Mouse (Mus musculus) midbrain, embryonic 14.5 days (tissue): ENCODE results near the gene Xlr5b. TPM values are rescaled to one million over a fixed set of nuclear protein-coding genes. Genes with fewer than 3 reads are reported as not detected.
"Not testable (repeated sequence)": the region's sequence is repeated elsewhere in the genome, so short reads cannot be mapped to it uniquely, and the experiment has no call there.

Source experiments
- ATAC-seq: fragments of 200-750 bp; cut with Nextera tagmentation; 2 replicates; pipeline ENCODE4 v1.8.0; 2017; ENCODE audit warnings: moderate number of reproducible peaks, moderate library complexity; ENCODE audit not compliant: low FRiP score, low TSS enrichment
- DNase-seq: peaks from one replicate; pipeline ENCODE4 v3.0.0-alpha.2; 2015
- H3K27ac ChIP-seq: fragments of 300-500 bp; sonication (generic); replicated peaks from 2 replicates; pipeline ENCODE4 v1.5.1; 2014; ENCODE audit warnings: mild to moderate bottlenecking, low read depth, low read length, moderate library complexity
- H3K27me3 ChIP-seq: fragments of 300-500 bp; sonication (generic); 2 replicates; pipeline ENCODE4 v1.6.1; 2014; ENCODE audit warnings: low read length, control low read depth, mixed read lengths; ENCODE audit not compliant: control insufficient read depth, insufficient read depth
- H3K36me3 ChIP-seq: fragments of 300-500 bp; sonication (generic); 2 replicates; pipeline ENCODE4 v1.6.1; 2014; ENCODE audit warnings: low read length, control low read depth; ENCODE audit not compliant: control insufficient read depth, insufficient read depth
- H3K4me1 ChIP-seq: fragments of 300-500 bp; sonication (generic); 2 replicates; pipeline ENCODE4 v1.6.1; 2014; ENCODE audit warnings: mild to moderate bottlenecking, antibody characterized with exemption, low read length, control low read depth; ENCODE audit not compliant: control insufficient read depth, insufficient read depth
- H3K4me2 ChIP-seq: fragments of 300-500 bp; sonication (generic); 2 replicates; pipeline ENCODE4 v1.6.1; 2014; ENCODE audit warnings: mild to moderate bottlenecking, low read length, moderate library complexity
- H3K4me3 ChIP-seq: fragments of 300-500 bp; sonication (generic); replicated peaks from 2 replicates; pipeline ENCODE4 v1.5.1; 2014; ENCODE audit warnings: low read depth, low read length
- H3K9ac ChIP-seq: fragments of 300-500 bp; sonication (generic); replicated peaks from 2 replicates; pipeline ENCODE4 v1.6.1; 2014; ENCODE audit warnings: mild to moderate bottlenecking, low read length, moderate library complexity
- H3K9me3 ChIP-seq: fragments of 300-500 bp; sonication (generic); 2 replicates; pipeline ENCODE4 v1.6.1; 2016; ENCODE audit warnings: low read length, control low read depth, mixed read lengths; ENCODE audit not compliant: control insufficient read depth
- WGBS: fragments of 180-500 bp; shearing (Covaris S2); extraction: QIAGEN DNeasy Blood & Tissue Kit; methylation state at CpG from one replicate; pipeline ENCODE4 v1.1.7; 2014; 5-methylcytosine and 5-hydroxymethylcytosine counted together
- polyA plus RNA-seq: library from polyadenylated mRNA; unstranded; fragments of >200 nt; fragmentation: Nextera tagmentation; extraction: Ambion mirVana; gene quantifications from 2 replicates; pipeline ENCODE4 v1.2.1, GENCODE M21; 2014

Xlr5b gene
- not detected in 2 replicates for polyA plus RNA-seq

DNA sequence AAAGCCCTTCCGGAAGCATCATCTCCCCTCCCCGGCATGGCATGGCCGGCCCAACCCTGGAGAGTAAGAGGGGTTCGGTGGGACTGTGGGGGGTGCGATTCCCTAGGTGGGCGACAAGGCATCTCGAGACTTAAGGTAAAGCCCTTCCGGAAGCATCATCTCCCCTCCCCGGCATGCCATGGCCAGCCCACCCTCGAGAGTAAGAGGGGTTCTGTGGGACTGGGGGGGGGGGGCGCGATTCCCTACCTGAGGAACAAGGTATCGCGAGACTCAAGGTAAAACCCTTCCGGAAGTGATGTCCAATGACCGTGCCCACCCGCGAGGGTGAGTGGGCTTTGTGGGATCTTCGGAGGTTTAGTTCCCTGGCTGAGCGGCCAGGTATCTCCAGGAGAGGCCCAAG, at the start of gene Xlr5b:
Gene Xlr5b (plus strand): TSS at position 301 of the 400 bp plus-strand sequence.
- ATAC-seq, DNase-seq: not testable (repeated sequence)

DNA sequence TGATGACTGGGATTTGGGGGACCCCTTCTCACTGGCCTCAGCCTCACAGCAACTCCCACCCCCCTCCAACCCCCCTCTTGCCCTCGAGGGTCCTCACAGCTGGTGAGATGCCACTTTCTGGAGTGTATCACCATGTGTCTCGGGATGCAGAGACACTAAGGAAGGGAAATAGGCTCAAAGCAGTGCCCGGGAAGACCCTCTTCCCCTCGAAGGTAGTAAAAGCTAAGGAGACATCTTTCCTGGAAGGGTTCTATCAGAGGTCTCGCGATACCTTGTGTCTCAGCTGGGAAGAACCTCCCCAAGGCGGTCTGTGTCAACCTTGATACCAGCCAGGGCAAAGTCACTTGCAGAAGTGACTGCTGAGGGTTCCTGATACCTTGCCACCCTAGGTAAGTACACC, 31.8 kb upstream of the Xlr5b start, which contains the start of gene Gm14685:
Gene Gm14685 (plus strand): TSS at position 301 of the 400 bp plus-strand sequence.
- H3K27ac ChIP-seq, H3K4me1 ChIP-seq, DNase-seq, H3K36me3 ChIP-seq, H3K4me2 ChIP-seq, ATAC-seq, H3K9ac ChIP-seq, H3K4me3 ChIP-seq, H3K27me3 ChIP-seq, H3K9me3 ChIP-seq: not testable (repeated sequence)
- WGBS, result no CpG with 5 or more reads among the region's 7 CpGs

More for the DNA sequence above, at the start of gene Xlr5b:
- not testable (repeated sequence) for H3K4me2 ChIP-seq, H3K9me3 ChIP-seq, H3K9ac ChIP-seq, H3K4me1 ChIP-seq, H3K4me3 ChIP-seq, H3K36me3 ChIP-seq, H3K27ac ChIP-seq, H3K27me3 ChIP-seq
- WGBS, result no CpG with 5 or more reads among the region's 20 CpGs

DNA sequence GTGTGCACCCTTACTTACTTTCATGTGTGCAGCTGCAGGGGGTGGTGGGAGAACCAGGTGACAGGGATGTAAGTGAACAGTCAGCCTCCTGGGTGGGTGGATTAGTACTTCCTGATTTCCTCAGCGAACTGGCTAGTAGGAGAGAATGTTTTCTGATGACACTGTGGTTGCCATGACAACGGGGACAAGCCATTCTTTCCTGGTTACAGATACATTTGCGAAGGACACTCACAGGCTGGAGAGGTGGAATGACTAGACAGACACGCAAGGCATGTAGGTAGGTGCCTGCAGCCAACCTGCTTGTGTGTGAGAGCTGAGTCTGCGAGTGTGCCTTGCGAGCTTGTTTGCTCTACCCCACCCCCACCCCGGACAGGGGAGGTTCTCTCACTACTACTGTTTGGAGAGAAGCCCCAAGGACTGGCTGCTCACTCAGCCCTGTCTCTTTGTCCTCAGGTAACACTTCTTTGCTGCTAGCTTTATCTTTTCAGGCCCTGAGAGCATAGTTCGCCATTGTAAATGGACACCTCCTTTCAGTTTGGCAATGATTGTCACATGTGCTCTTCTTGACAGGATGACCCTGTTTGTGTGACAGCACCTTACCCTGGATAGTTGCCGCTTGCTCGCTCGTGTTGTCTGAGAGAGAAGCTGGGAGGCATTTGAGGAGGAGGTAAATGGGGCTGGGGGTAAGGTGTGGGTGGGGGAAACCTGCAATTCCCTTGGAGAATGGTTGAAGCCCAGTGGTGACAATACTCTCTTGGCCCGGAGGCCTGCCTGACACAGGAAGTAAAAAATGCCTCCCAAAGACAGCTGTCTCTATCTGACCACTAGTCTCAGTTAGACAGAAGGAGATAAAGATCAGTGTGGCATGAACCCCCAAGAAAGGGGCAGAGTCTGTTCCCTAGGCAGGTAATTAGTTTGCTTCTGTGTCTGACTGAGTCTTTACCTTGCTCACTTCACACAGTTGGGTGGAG, 25.5 kb upstream of the Xlr5b start:
- not testable (repeated sequence) for H3K4me1 ChIP-seq, H3K4me2 ChIP-seq, H3K9me3 ChIP-seq, H3K27me3 ChIP-seq, DNase-seq, H3K9ac ChIP-seq, H3K4me3 ChIP-seq, H3K36me3 ChIP-seq, H3K27ac ChIP-seq
- no CpG with 5 or more reads among the region's 12 CpGs for WGBS
- ATAC-seq, result peak; percentile 48; the same call in 1 of the 2 replicates

DNA sequence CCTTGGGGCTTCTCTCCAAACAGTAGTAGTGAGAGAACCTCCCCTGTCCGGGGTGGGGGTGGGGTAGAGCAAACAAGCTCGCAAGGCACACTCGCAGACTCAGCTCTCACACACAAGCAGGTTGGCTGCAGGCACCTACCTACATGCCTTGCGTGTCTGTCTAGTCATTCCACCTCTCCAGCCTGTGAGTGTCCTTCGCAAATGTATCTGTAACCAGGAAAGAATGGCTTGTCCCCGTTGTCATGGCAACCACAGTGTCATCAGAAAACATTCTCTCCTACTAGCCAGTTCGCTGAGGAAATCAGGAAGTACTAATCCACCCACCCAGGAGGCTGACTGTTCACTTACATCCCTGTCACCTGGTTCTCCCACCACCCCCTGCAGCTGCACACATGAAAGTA, 5.4 kb upstream of the Xlr5b start:
- not testable (repeated sequence) for H3K9me3 ChIP-seq, H3K4me3 ChIP-seq, H3K9ac ChIP-seq, H3K27me3 ChIP-seq, H3K4me2 ChIP-seq, DNase-seq, H3K36me3 ChIP-seq, H3K27ac ChIP-seq, H3K4me1 ChIP-seq
- ATAC-seq, result peak; percentile 58
- WGBS, result no CpG with 5 or more reads among the region's 7 CpGs

DNA sequence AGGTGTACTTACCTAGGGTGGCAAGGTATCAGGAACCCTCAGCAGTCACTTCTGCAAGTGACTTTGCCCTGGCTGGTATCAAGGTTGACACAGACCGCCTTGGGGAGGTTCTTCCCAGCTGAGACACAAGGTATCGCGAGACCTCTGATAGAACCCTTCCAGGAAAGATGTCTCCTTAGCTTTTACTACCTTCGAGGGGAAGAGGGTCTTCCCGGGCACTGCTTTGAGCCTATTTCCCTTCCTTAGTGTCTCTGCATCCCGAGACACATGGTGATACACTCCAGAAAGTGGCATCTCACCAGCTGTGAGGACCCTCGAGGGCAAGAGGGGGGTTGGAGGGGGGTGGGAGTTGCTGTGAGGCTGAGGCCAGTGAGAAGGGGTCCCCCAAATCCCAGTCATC, 754 bp downstream of the Xlr5b start, which contains the start of gene DXBay18:
Gene DXBay18 (minus strand): TSS at position 101 of the 400 bp plus-strand sequence.
- not testable (repeated sequence) for H3K4me1 ChIP-seq, DNase-seq, H3K27me3 ChIP-seq, H3K4me3 ChIP-seq, H3K9me3 ChIP-seq, H3K36me3 ChIP-seq, H3K4me2 ChIP-seq, H3K9ac ChIP-seq, ATAC-seq, H3K27ac ChIP-seq
- WGBS, result no CpG with 5 or more reads among the region's 7 CpGs

DNA sequence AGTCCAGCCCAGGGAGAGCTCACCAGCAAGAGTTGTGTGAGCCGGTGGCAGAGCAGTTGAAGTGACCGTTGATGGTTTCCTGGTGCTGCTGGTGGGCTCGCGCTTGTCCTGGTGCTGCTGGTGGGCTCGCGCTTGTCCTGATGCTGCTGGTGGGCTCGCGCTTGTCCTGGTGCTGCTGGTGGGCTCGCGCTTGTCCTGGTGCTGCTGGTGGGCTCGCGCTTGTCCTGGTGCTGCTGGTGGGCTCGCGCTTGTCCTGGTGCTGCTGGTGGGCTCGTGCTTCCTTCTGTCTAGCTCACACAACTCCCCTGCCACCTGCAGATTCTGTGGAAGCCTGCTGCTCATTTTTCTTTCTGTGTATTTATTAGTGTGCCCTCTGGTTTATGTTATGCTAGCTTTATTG, 28.3 kb downstream of the Xlr5b start, which contains the start of gene Spin2d:
Gene Spin2d (minus strand): TSS at position 101 of the 400 bp plus-strand sequence.
- H3K36me3 ChIP-seq, H3K9me3 ChIP-seq, H3K4me1 ChIP-seq, H3K27ac ChIP-seq, H3K9ac ChIP-seq, H3K4me2 ChIP-seq, H3K4me3 ChIP-seq, H3K27me3 ChIP-seq, DNase-seq, ATAC-seq: not testable (repeated sequence)
- WGBS, result 87% methylated on average over 6 of the region's 15 CpGs

DNA sequence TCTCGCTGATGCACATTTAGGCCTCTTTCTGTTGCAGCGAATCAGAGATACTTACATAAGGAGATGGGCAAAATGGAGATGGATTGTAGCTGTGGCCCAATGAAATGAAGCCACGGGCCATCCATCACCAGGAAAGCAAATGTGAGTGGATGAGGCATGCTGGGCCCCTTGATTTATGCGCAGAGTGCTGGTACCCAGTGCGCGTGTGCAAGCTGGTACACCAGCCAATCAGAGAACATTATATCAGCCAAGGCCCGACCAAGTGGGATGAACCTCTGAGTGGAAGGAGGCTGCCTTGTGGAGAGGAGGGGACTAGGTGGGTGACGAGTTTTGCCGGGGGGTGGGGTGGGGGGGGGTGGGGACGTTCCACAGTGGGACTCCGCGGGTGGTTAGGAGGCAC, 43.3 kb downstream of the Xlr5b start, which contains the start of gene Xlr3b:
Gene Xlr3b (plus strand): TSS at position 274 of the 400 bp plus-strand sequence.
- H3K36me3 ChIP-seq, H3K27me3 ChIP-seq, H3K4me3 ChIP-seq, H3K4me2 ChIP-seq, H3K27ac ChIP-seq, H3K9ac ChIP-seq, H3K4me1 ChIP-seq, ATAC-seq, H3K9me3 ChIP-seq: not testable (repeated sequence)
- WGBS, result 80% methylated on average over 12 of the region's 12 CpGs
- peak; percentile 0 for DNase-seq
